Mouse (Mus musculus) ovary, postnatal 36 days (tissue): ENCODE data around the gene Cdk16.
A peak's percentile ranks its signal among the peaks of the same experiment; 100 is the strongest.

ENCODE experiments used
- DNase-seq: peaks from one replicate; pipeline ENCODE4 v3.0.0; 2022; ENCODE audit warnings: low spot score, mixed read lengths

The Cdk16 gene

DNA sequence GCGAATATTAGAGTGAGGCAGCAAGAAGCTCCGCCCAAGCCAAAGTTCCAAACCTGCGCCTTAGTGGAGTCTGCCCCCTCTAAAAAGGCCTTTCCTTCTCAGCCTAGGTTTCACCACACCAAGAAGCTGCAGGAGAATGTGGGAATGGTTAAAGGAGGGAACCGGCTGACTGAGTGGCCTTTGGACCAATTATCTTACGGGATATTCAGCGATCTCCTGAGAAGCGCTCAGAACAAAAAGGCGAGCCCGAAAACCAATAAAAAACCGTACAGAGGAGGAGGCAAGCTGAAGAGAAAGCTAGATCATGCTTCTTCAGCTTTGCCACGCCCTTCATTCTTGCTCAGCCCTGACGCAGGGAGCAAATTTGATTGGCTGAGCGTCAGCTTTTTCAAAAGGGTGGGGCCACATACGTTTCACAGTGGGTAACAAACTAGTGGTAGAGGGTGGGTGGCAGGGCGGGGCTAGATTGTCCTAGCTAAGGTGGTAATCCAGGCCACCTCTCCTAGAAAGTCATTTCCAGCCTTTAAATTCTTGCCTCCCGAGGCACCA lies at the start of gene Cdk16:
TSS of gene Cdk16 (plus strand) at position 436 of the 549 bp plus-strand sequence.
- DNase-seq = peak; percentile 75

DNA sequence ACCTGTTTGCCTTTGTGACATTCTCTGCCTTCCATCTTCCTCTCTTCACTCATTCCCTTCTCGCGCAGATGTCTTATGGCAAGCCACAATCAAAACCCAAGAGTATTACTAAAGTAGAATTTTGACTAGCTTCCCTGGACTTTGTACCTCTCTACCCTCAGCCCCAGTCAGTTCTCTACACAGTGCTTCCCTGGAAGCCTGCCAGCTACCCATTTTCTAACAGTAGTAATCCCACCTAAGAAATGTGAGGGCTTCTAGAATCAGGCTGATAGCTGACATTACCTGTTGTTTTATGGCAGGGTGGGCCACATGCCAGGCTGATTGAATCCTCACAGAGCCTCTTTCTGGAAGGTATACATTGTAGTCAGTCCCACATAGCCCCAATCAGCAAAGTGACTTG lies 49.6 kb upstream of the Cdk16 start:
- no peak for DNase-seq

DNA sequence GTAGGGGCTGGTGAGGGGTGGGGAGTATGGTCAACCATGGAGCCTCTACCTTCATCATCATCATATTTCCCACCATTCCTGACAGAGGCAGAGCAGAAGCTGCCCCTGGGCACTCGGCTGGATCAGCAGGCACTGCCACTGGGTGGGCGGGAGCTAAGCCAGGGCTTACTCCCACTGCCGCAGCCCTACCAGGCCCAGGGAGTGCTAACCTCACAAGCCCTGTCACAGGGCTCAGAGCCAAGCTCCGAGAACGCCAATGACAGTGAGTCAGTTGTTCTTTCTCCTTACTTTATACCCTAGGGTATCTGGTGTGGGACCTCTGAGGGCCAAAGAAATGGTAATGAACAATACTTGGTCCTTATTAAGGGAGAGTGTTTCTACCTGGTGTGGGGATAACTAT lies 43.0 kb upstream of the Cdk16 start:
- no peak for DNase-seq

DNA sequence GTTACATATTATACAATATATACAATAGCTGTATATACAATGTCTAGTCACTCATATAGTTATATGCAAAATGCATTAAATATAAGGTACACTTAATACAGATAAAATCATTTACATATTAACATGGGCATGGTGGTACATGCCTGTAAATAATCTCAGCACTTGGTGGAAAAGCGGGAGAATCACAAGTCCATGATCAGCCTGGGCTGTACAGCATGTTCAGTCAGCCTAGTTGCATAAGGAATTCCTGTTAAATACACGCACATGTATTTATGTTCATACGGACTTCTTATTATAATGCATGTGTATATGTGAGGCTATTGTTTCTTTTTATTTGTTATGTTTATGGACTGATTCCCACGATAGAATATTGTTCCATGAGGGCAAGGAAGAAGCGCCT lies 30.2 kb upstream of the Cdk16 start:
- no peak for DNase-seq

DNA sequence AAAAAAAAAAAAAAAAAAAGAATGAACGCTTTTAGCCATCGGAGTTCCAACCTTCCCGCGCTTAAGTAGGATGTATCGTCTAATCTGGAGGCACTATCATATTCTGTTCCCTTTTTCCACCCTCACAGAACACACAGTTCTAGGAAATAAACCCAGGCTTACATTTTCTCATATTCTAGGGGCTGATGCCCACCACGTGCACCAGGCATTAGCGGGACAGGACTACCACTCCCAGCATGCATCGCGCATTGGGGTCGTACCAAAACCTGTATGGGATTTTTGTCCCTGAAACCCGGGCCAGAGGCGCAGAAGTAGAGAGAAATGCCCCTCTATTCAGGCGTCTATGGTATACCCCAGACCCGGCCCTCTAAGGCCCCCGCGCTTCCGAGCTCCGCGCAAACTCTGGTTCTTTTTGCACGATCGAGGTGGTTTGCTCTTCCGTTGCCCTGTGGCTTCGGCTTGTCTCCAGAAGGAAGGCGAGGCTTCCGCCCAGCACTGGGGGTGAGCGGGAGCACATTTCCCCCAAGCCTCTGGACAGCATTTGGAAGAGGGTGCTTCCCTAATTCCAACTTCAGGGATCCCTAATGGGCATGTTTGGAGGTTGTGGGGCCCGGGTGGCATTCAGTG lies 29.6 kb upstream of the Cdk16 start, which contains the start of gene Uba1:
TSS of gene Uba1 (plus strand) at position 301 of the 627 bp plus-strand sequence.
- DNase-seq = peak; percentile 72

DNA sequence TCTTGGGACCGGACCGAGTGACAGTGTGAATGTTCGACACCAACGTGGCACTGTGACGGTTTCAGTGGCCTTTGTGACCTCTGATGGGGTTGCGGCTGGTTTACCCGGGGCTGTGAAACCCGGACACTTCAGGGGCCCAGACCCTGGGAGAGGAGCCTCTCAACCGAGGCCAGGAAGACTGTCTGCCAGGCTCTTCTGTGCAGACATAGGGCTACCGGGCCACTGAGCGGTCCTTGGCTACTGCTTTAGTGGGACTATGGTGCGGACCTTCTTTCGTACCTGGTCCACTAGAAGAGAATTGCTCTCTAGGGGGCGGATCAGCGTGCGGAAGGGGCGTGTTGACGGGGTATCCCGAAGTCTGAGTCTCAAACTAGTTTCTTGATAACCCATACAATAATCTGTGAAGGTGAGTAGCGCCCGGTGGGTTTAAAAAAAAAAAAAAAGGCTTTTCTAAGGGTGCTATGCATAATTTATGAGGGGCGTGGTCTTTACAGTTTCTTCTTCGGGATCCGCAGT lies 28.8 kb upstream of the Cdk16 start:
- no peak for DNase-seq

DNA sequence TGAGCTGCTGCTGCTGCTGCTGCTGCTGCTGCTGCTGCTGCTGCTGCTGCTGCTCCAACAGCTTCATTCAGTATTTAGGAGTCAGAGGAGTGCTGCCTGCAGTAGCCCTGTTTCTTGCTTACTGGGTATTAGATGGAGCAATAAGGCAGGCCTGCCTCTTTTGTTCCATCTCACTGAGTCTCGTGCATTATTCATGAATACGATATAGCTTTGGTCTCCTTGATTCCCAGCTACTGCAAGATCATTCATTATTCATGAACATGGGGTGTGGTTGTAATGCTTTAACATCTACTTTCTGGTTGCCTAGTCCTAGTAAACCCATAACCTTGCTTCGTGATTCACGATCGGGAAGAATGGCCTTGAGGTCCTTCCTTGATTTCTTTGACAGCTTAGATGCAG lies 25.4 kb upstream of the Cdk16 start:
- no peak for DNase-seq

DNA sequence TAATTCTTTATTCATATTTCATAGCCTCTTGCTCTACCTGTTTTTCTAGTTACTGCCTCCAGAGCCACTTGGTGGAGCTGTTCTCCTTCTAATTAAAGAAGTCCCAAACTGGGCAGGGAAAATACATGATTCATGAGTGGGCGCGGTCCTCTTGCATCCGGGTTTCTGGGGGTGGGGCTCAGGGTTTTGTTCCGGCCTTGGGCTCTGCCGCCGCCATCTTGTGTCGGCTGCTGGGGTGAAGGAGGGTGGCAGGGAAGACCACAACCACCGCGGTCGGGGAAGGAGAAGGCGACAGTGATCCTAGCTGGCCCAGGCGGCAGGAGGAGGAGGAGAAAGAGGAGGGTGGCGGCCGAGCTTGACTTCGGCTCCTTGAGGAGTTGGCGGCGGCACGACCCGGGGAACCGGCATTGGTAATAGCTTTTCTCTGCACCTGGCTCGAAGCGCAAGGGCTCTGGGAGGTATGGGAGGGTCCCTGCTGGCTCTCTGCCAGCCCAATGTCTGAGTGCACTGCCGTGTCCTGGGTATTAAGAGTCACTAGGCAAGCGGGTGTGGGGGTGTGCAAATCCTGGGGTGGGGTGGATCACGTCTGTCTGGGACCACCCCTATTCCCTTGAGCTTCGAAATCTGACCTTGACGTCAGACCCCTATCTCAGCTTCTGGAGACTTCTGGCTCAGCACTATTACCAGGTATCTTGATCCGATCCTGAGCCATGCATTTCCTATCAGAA lies 24.9 kb upstream of the Cdk16 start:
- peak; percentile 77 for DNase-seq

DNA sequence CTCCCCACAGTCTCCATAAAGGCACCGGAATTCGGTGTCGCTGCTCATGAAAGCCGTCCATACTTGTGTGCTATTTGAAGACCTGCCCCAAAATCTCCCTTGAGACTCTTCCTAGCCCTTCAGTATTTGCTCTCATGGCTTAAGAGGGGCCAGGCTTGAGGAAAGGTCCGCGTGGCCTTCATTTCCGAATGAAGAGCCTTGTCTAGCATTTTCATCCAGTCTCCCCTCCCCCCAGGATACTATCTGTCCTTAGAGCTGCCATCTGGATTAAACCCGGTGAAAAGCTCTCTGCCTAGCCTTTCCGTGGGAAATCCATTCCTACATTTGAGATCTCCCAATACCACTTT lies 24.3 kb upstream of the Cdk16 start:
- DNase-seq = no peak

DNA sequence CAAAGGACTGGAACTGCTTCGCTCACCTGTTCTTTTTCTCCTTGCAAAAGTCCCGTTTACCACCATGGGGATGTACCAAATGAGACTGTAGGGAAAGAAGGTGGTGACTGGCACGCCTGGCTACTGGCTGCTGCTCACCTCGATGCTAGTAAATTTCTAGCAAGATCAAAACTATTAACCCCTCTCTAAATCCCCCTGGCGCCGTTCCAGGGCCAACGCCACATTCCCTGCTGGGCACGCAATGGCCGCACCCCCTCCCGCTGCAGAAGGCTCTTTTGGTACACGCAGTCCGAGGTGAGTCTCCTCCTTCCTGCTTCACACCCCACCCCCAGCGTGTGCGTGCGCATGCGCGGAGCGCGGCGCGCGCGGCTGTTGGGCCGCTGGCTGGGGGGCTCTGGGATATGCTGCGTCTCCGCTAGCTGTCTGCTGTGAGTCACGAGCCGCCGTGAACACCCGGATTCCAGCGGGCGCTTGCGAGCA lies 354 bp downstream of the Cdk16 start:
- DNase-seq = peak; percentile 81

DNA sequence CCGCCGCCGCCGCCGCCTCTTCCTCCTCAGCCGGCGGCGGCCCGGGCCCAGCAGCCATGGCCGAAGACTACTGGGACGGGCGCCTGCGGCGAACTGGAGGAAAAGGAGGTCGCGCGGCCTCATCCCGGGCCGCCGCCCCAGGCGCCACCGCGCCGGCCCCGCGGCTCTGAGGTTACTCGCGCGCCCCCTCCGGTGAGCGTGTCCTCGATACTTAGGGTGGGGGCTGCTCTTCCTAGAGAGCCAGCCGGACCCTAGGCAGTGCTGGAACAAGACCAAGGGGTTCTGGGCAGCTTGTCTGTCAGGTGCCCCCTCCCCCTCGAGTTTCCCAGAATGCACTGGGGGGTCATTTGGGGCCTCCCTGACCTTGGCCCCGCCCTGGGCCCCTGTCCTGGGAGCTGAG lies 861 bp downstream of the Cdk16 start:
- DNase-seq = peak; percentile 49

DNA sequence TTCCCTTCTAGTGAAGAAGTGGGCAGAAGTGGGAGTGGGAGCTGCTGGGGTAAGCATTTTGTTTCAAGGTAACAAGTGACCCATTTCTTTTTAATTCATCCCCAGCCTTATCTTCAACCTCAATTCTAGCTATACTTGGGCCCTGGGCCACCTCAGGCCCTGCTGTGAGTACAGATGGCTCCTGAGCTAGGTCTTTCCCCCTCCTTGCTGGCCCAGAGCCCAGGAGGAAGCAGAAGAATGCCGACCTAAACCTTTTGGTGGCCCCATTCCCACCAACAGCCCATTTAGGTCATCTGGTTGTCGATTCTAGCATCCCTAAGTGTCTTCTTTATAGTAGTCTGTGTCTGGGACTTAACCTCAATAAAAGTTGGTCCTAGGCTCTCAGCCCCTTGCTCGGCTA lies 3.8 kb downstream of the Cdk16 start:
- no peak for DNase-seq

DNA sequence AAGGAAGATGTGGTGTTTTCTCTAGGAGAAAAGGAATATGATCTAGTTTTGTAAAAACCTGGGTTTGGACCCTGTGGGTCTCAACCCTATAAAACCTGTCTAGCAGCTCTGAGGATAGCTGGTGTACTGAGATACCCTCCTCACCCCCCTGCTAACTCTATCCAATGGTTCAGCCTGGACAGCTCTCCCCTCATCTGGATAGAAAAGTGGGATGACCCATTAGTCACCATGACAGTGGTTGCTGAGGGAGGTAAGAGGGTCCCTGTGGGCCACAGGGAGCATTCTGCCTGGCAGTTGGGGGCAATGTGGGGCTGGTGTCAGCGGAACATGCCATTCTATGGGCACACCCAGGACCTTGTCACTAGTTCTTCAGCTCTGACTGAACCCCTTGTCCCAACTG lies 4.9 kb downstream of the Cdk16 start:
- DNase-seq = no peak

DNA sequence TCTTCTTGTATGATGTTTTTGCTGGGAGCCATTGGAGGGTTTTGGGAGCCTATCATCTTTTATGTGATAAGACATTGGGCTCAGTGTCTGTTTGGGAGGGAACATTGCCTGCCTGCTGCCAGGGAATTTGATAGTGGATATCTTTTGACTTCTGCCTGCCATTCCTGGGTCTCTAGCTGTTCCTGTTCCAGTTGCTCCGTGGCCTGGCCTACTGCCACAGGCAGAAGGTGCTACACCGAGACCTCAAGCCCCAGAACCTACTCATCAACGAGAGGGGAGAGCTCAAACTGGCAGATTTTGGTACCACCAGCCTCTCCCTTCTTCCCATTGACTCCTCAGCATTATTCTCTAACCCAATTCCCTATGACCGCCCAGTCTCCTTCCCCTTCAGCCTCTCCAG lies 8.1 kb downstream of the Cdk16 start:
- no peak for DNase-seq

DNA sequence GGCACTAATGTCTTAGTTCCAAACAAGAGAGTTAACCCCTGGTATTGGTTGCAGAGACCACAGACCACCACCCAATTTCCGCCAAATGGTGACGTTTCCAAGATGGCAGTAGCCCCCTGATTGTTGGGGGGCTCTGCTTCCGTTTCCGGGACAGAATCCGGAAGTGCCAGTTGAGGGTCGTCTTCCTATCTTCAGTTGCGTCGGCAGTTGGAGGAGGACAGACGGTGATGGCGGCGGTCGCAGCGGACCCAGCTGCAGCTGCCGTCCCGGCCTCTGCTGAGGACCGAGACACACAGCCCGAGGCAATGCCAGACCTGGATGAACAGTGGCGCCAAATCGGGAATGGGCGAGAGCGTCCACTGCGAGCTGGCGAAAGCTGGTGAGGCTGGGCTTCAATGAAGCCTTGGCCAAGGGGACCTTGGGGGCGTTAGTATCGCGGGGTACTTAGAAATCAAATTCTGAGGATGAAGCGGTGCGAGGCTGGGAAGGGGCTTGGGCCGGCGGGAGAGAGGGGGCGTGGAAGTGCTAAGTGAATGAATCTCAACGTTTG lies 16.1 kb downstream of the Cdk16 start, which contains the start of gene Usp11:
TSS of gene Usp11 (plus strand) at position 166 of the 550 bp plus-strand sequence.
- no peak for DNase-seq

DNA sequence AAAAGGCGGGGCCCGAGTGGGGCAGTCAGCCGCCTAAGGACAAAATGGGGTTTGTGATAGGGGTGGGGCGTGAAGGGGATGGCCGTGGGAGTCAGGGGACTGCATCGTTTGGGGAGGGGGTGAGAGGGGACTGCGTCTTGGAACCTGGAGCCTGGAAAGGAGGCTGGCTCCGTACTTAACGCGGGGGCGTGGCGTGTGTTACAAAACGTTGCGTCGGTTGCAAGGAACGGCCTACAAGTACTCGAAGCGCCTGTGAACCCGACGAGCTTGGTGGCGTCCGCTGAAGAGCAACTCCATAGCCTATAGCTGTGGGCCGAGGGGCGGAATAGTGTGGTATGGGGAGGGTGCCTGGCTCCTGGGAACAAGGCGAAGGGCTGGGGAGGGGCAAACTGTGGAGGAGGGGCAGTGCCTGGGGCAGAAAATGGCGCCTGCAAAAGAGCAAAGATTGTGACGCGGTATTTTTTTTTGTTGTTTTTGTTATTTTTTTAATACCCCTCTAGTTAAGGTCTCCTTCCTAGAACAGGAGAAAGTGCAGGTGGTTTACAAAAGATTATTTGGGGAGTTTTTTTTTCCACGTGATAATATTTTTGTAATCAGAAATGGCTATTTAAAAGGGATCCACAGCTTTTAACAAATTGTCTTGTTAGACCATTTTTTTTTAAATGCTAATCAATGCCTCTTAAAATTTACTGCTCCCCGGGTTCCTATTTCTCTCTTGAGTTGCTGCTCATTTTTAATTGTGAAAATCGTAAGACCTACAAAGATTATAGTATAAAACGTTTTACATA lies 16.7 kb downstream of the Cdk16 start:
- peak; percentile 77 for DNase-seq

DNA sequence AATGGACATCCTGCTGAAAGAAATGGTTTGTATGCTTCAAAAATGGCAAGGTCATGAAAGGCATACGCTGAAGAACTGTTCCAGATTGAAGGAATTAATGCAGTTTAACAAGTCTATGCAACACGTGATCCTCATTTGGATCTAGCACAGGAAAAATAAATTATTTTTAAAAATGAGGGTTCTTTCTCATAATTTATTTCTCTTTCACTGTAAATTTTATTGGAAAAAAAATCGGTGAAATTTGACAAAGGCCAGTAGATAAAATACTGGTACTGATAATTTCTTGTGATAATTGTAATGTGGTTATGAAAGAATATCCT lies 17.3 kb downstream of the Cdk16 start:
- DNase-seq = no peak

DNA sequence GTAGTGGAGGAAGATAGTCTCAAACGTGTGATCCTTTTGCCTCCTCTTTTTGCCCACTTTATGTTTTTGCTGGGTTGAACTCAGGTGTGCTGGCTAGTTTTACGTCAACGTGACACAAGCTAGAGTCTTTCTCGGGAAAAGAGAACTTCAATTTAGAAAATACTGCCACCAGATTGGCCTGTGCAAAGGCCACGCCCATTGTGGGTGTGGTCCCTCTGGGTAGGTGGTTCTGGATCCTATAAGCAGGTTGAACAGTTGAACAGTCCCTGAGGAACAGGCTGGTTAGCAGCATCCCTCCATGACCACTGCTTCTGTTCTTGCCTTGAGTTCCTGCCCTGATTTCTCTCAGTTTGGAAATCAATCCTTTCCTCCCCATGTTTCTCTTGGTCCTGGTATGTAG lies 40.9 kb downstream of the Cdk16 start:
- DNase-seq = no peak

DNA sequence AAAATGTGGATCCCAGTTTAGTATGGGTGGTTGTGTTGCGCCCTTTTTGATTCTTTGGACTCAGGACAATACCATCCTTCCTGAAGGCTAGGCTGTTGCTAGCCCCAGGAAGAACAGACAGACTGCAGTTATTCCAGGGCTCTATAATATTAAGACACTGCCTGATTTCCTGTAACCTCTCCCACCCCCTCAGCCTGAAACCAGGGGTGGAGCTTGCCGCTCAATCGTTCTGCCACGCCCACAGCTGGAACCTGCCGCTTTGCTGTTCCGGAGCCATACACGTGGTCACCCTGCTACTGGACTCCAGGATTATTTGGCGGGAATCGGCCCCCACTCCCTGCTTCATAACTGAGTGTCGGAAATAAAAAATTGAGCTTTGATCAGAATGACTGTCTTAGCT lies 42.3 kb downstream of the Cdk16 start:
- DNase-seq = peak; percentile 49

DNA sequence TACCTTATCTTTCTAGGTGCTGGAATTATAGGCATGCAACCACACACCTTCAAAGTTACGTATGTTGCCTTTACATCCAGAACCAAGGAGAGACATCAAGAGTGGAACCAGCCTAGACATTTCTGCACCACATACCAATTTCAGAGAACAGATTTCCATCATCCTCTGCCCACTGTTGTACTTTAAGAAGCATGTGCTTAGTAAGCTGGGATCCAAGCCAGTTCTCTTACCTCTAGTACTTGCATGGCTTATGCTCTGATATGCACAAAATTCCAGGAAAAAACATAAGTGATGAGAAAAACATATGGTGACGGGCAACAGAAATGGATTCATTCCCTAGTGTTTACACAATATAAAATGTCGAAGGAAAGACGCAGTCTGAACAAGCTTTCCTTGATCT lies 48.7 kb downstream of the Cdk16 start:
- no peak for DNase-seq

DNA sequence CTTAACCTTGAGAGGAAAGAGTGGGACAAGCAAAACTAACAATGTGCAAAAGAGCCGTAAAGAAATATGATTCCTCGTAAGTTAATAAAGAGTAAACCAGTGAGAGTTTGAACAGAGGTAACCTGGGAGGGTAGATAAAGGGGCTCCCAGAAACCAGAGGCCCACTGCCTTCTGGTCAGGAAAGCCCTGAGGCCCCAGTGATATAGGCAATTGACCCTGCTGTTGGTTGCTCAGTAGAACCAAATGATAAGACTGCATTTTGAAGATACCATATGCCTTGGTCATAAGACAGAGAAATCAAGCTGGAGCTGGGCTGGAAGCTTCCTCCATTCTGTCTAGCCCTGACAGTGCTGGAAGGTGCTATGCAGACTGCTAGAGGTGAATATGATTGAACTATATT lies 61.1 kb downstream of the Cdk16 start:
- no peak for DNase-seq
